Mouse (Mus musculus): ENCODE measurements around the gene Gltp.

The Gltp gene

GRCm38 (mm10) chr5:114690633-114691567 is at the start of gene Gltp:
Gene Gltp (minus strand): TSS chr5:114690984.
- peak; percentile 84 for DNase-seq (ENCODE audit: low read depth, low spot score)

DNA sequence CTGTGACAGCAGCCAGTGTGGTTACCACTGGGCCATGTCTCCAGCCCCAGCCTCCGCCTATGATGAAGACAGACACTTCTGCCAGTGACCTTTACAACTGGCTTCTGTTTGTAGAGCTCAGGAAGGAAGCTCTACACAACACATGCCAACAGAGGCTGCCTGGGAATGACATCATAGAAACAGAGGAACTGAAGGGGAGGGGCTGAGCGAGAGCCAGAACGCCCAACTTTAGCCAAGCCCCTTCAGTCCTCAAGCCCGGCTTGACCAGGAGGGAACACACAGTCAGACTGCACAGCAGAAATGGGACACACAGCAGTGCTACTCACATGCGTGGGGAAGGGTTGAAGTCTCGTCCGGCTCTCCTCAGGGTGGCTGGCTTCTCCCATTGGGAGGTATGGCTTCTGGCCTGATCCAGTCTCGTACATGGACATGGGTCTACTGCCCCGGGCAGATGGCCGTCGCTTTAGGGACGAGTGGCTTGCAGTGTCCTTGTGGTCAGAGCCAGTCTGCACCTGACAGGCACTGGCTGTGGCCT is 48.0 kb upstream of the Gltp start:
- no peak for DNase-seq (ENCODE audit: low read depth, low spot score)

GRCm38 (mm10) chr5:114737090-114737887 is 46.5 kb upstream of the Gltp start:
- DNase-seq (ENCODE audit: low read depth, low spot score), result no peak

- no peak for DNase-seq (ENCODE audit: low read depth, low spot score)
These were observed 42.8 kb upstream of the Gltp start for GRCm38 (mm10) chr5:114733606-114734005.

DNA sequence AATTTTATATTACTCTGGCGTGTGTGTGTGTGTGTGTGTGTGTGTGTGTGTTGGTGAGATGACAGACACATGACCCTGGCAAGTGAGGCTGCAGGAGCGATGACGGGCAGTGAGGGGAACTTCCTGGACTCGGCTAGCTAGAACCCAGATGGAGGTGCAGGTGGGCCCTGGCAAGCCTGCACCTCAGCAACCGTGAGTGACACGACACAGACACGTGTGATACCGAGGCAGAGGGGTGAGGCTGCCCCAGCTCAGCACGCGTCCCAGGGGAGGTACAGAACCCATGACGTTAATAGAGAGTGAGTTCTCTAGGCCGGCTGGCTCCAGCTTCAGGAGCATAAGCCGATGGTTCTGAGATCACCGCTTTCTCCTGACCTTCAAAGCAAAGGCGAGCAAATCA is 41.2 kb upstream of the Gltp start:
- DNase-seq (ENCODE audit: low read depth, low spot score), result no peak

GRCm38 (mm10) chr5:114731498-114731897 is 40.7 kb upstream of the Gltp start:
- no peak for DNase-seq (ENCODE audit: low read depth, low spot score)

DNA sequence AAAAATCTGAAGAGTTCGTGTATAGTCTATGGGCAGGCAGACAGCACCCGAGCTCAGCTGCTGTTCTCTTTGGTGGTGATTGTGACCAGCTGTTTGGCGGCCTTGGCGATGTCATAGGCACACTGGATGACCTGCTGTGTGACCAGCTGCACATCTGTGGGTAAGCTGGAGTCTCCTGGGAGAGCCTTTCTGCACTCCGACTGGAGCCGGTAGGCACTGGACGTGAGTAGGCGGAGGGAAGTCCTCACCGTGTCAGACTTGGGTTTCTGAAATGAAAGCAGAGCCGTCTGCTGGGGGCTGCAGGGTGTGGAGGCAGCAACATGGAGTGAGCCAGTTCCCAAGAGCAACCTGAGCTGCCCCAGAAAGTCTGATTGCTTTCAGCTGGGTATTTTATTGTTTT is 39.3 kb upstream of the Gltp start:
- no peak for DNase-seq (ENCODE audit: low read depth, low spot score)

DNA sequence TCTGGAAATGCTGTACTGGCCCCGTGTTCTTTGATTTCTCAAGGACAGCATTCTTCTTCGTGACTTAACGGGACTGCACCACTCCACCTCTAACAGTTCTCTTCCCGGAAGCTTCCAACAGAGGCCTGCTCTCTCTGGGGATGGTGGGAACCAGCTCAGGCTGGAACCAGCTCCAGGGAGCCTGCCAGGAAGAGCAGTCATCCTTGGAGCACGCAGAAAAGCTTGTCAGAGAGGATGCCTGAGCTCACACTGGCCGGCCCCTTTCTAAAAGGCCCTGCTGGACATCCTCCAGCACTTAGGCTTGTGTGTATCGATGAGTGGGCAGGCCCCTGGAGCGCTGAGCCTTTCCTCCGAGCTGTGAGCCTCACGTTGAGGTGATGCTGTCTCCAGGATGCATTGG is 37.4 kb upstream of the Gltp start:
- no peak for DNase-seq (ENCODE audit: low read depth, low spot score)

DNA sequence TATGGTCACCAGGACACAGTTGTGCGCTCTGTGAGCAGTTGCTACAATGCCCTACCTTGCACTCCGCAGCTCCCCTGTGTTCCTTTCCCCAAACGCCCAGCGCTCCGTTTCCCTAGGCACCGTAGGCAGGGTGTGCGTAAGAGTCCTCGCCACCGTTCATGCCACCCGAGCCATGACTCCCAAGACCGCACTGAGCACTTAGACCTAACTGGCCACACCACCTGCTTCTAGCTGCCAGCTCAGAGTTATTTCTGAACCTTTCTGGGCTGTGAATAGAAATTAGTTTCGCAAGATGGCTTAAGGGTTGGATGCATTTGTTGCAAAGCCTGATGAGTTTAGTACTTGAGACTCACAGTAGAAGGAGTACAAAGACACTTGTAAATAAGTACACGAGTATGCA is 32.1 kb upstream of the Gltp start:
- no peak for DNase-seq (ENCODE audit: low read depth, low spot score)

- DNase-seq (ENCODE audit: low read depth, low spot score), result no peak
These were observed 31.2 kb upstream of the Gltp start for GRCm38 (mm10) chr5:114721969-114722368.

DNA sequence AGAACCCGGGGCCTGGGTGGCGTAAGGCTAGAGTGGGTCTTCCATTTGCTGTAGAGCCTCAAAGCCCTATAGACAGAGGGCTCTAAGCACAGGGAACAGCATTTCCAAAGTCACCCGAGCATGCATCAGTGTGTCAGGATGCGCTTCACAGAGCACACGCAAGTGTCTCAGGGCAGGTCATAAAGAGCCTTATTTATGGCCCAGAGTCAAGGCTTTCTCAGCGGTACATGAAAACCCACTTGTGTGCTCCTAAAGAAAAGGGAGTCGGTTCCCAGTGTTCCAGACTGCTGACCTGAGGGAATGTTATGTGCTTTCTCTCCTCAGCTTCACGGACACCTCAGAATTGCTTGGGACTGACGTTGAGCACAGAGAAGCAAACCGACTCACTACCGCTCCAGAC is 30.0 kb upstream of the Gltp start:
- no peak for DNase-seq (ENCODE audit: low read depth, low spot score)

- no peak for DNase-seq (ENCODE audit: low read depth, low spot score)
These were observed 29.1 kb upstream of the Gltp start for GRCm38 (mm10) chr5:114719928-114720270.

DNA sequence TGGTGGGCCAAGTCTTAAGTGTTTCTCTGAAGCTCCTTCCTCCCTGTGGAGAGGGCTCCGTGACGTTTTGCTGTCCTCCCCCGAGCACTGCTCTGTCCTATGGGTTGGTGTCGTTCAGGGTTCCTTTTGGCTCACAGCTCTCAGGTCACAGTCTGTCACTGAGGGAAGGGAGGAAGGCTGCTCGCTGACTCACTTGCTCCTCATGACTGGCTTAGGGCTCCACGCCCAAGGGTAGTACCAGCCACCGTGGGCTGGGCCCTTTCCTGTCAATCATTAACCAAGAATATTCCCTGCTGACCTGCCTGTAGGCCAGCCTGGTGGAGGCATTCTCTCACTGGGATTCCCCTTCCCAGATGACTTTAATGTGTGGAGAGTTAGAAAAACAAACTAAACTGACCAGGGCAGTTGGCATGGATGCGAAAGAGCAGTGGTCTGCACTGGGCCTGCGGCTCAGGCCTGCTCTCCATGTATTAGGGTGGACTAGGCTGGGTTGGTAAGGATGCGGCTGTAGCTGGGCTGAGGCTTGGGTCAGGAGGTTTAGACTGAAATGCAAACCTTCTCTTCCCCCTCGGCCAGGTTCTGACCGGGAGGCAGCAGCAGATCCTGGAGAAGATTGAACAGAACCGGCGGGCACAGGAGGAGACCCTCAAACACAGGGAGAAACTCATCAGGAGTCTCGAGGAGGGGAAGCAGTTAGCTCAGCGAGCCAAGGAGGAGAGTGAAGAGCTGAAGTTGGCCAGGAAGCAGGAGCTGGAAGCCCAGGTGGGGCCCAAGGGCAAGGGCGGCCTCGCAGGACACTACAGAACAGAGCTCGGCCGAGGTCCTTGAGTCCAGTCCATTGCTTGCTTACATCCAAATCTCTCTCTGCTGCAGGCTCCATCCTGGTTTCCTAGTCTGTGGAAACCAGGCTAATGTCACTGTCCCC is 28.5 kb upstream of the Gltp start:
- DNase-seq (ENCODE audit: low read depth, low spot score), result no peak

DNA sequence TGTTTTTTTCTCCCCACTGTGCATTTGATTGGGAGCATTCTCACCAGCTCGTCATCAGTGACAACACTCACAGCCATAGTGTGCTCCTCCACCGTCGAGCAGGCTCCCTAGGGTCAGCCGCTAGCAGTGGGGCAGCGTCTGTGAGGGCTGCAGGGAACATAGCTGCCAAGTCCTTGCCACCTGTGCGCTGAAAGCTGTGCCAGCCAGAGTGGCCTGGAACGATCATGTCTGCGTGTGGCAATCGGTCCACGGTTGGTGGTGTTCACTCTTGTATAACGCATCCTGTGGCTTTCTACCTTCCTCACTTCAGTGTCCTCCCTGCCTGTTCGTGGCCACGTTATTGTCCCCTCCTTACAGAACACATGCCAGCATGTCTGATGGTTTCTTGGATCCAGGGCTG is 27.7 kb upstream of the Gltp start:
- DNase-seq (ENCODE audit: low read depth, low spot score), result no peak

DNA sequence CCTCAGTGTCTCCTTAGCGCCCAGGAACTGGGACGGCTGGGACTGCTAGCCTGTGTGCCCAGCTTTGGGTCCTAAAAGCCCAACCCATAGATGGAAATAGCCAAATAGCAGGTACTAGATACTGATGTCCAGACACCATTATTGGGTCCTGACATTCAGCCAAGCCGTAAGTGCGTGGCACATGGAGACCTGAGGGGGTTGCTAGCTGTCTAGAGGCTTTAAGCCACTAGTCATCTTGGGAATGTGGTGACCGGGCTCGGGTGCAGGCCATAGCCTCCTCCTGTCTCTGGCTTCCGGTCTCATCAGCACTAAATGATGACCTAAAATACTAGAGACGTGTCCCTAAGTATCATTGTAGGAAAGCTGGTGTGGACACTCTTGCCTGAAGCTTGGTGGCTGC is 27.2 kb upstream of the Gltp start:
- no peak for DNase-seq (ENCODE audit: low read depth, low spot score)

GRCm38 (mm10) chr5:114717292-114717691 is 26.5 kb upstream of the Gltp start:
- no peak for DNase-seq (ENCODE audit: low read depth, low spot score)

DNA sequence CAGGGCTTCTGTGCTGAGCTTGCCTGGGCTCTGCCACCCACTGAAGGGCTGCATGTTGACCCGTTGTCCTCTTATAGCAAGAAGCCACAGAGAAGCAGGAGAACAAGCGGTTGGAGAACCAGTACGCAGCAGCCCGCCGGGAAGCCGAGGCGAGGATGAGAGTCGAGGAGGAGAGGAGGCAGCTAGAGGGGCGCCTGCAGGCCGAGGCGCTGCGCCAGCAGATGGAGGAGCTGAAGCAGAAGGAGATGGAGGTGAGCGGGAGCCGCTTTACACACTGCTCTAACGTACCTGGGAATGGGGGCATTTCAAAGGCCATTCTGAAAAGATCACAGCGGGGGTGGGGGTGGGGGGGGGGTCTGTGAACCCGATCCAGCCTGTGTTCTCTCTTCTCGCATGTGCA is 23.8 kb upstream of the Gltp start:
- no peak for DNase-seq (ENCODE audit: low read depth, low spot score)

DNA sequence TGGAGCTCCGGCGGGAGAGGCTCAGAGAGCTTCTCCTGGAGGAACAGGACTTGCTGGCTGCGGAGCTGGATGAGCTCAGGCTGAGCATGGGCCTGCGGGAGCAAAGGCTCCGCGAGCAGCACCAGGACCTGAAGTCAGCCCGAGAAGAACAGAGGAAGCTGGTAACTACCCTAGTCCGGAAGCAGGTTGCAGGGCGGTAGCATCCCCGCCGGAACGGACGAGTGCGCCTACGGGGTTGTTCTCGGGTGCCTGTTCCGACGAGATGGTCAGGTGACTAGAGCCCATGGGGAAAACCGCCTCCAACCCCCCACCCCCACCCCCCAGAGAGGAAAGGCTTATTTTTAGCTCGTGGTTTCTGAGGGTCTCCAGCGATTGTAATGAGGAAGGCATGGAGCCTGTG is 18.6 kb upstream of the Gltp start:
- no peak for DNase-seq (ENCODE audit: low read depth, low spot score)

DNA sequence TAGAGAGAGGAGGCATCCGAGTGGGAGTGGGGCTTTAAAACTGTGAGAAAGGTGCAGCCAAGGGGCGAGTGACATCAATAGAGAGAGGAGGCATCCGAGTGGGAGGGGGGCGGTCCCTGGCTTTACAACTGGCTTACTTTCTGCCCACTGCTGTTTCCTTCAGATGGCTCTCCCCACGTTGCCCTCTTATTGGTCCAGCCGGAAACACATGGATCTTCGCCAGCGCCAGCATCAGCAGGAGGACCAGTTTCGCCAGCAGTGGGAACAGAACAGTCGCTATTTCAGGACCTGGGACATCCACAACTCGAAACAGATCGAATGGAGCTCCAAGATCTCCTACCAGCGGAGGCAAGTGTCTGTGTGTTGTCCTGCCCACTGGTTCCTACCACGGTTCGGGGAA is 17.7 kb upstream of the Gltp start:
- no peak for DNase-seq (ENCODE audit: low read depth, low spot score)

- peak; percentile 94 for DNase-seq (ENCODE audit: low read depth, low spot score)
These were observed 16.7 kb upstream of the Gltp start, which contains the start of gene Tchp for GRCm38 (mm10) chr5:114707265-114708068. Gene Tchp (plus strand): TSS chr5:114707760.

Measured in retina, postnatal 7 days (tissue).